Mouse (Mus musculus): ENCODE results near the gene 4930522H14Rik.

The 4930522H14Rik gene

GRCm38 (mm10) chr4:109531111-109531510 is at the start of gene 4930522H14Rik:
Gene 4930522H14Rik, minus strand, starts transcription at chr4:109531297.
- DNase-seq (ENCODE audit: low spot score): no peak

- DNase-seq (ENCODE audit: low spot score): no peak
These were observed 47.3 kb upstream of the 4930522H14Rik start for GRCm38 (mm10) chr4:109578356-109578755.

GRCm38 (mm10) chr4:109576933-109577332 is 45.8 kb upstream of the 4930522H14Rik start:
- DNase-seq (ENCODE audit: low spot score): no peak

- no peak for DNase-seq (ENCODE audit: low spot score)
These were observed 43.7 kb upstream of the 4930522H14Rik start for GRCm38 (mm10) chr4:109574845-109575244.

GRCm38 (mm10) chr4:109574331-109574730 is 43.2 kb upstream of the 4930522H14Rik start:
- no peak for DNase-seq (ENCODE audit: low spot score)

GRCm38 (mm10) chr4:109572632-109573031 is 41.5 kb upstream of the 4930522H14Rik start:
- no peak for DNase-seq (ENCODE audit: low spot score)

- DNase-seq (ENCODE audit: low spot score): no peak
These were observed 38.3 kb upstream of the 4930522H14Rik start for GRCm38 (mm10) chr4:109569421-109569820.

GRCm38 (mm10) chr4:109568959-109569358 is 37.9 kb upstream of the 4930522H14Rik start:
- DNase-seq (ENCODE audit: low spot score): no peak

- no peak for DNase-seq (ENCODE audit: low spot score)
These were observed 33.6 kb upstream of the 4930522H14Rik start for GRCm38 (mm10) chr4:109564711-109565110.

GRCm38 (mm10) chr4:109550338-109551150 is 19.4 kb upstream of the 4930522H14Rik start:
- no peak for DNase-seq (ENCODE audit: low spot score)

GRCm38 (mm10) chr4:109547306-109547705 is 16.2 kb upstream of the 4930522H14Rik start:
- no peak for DNase-seq (ENCODE audit: low spot score)

GRCm38 (mm10) chr4:109546538-109546937 is 15.4 kb upstream of the 4930522H14Rik start:
- no peak for DNase-seq (ENCODE audit: low spot score)

- DNase-seq (ENCODE audit: low spot score): peak; percentile 46
These were observed 766 bp downstream of the 4930522H14Rik start for GRCm38 (mm10) chr4:109530245-109530816.

- DNase-seq (ENCODE audit: low spot score): peak; percentile 83
These were observed 26.2 kb downstream of the 4930522H14Rik start for GRCm38 (mm10) chr4:109504885-109505284.

GRCm38 (mm10) chr4:109498476-109498875 is 32.6 kb downstream of the 4930522H14Rik start:
- DNase-seq (ENCODE audit: low spot score): no peak

GRCm38 (mm10) chr4:109493581-109493980 is 37.5 kb downstream of the 4930522H14Rik start:
- DNase-seq (ENCODE audit: low spot score): no peak

GRCm38 (mm10) chr4:109488812-109489211 is 42.3 kb downstream of the 4930522H14Rik start:
- no peak for DNase-seq (ENCODE audit: low spot score)

GRCm38 (mm10) chr4:109484621-109485020 is 46.5 kb downstream of the 4930522H14Rik start, which contains the start of gene Rnf11:
Gene Rnf11, minus strand, starts transcription at chr4:109484728.
- DNase-seq (ENCODE audit: low spot score): no peak

- no peak for DNase-seq (ENCODE audit: low spot score)
These were observed 48.4 kb downstream of the 4930522H14Rik start for GRCm38 (mm10) chr4:109482701-109483100.

GRCm38 (mm10) chr4:109481424-109481823 is 49.7 kb downstream of the 4930522H14Rik start:
- no peak for DNase-seq (ENCODE audit: low spot score)

- no peak for DNase-seq (ENCODE audit: low spot score)
These were observed 53.6 kb downstream of the 4930522H14Rik start for GRCm38 (mm10) chr4:109477454-109477853.

GRCm38 (mm10) chr4:109476554-109477014 is 54.5 kb downstream of the 4930522H14Rik start:
- peak; percentile 95 for DNase-seq (ENCODE audit: low spot score)
